Mouse (Mus musculus): ENCODE measurements around the gene Aif1.

- TF ChIP-seq CTCF (IDR thresholded peaks at IDR 0.05; ENCODE audit: extremely low read depth, insufficient read depth, low read length) (no peak), POLR2A (IDR thresholded peaks at IDR 0.05; ENCODE audit: extremely low read depth, insufficient read depth, low read length) (no peak)
These were observed 48.8 kb upstream of the Aif1 start for GRCm38 (mm10) chr17:35224641-35225040.
